Mouse (Mus musculus) mammary gland, adult 2 months (tissue): Measurements from ENCODE around the gene Pdpr. TPM values are rescaled to one million over a fixed set of nuclear protein-coding genes. Genes with fewer than 3 reads are reported as not detected.

Experiments
- polyA plus RNA-seq: library from polyadenylated mRNA; depleted of rRNA; stranded (reverse); fragments of >200 nt; gene quantifications from 2 replicates; pipeline ENCODE4 v1.2.3, GENCODE M21; 2012; ENCODE audit warnings: low replicate concordance; rRNA removed

The Pdpr gene
- polyA plus RNA-seq: 17.3 and 26.6 TPM in 2 replicates

GRCm38 (mm10) chr8:111093865-111094718, at the start of gene Pdpr:
TSS of gene Pdpr (plus strand) at chr8:111094630.

GRCm38 (mm10) chr8:111056158-111056663, 38.2 kb upstream of the Pdpr start, which contains the start of gene Exosc6:
TSS of gene Exosc6 (plus strand) at chr8:111056339.

DNA sequence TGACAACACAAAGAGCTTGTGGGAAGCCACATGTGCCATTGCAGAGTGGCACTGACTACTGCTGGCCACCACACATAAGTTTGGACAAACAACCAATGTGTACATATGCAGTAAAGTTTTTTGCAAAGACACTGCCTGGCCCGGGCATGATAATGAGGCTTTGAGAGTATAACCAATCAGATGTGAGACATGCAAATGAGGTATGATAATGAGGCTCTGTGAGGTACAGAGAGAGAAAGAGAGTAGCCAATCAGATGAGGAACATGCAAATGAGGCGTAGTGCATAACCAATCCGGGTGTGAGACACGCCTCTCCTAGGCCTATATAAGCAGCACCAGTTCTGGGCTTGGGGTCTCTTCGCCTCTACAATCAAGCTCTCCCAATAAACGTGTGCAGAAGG, 2.1 kb upstream of the Pdpr start, which contains the start of gene Clec18a:
TSS of gene Clec18a (minus strand) at position 101 of the 400 bp plus-strand sequence.

Other genes with a start within 250 kb of the Pdpr start
- gene Cog4, start 248.0 kb upstream of the Pdpr start, polyA plus RNA-seq: 28.8 and 48.9 TPM in 2 replicates
- gene Sf3b3, start 247.8 kb upstream of the Pdpr start, polyA plus RNA-seq: 25.8 and 42.1 TPM in 2 replicates
- 14.6 and 19.3 TPM in 2 replicates for gene Fuk, start 192.1 kb upstream of the Pdpr start, polyA plus RNA-seq
- 38.9 and 60.7 TPM in 2 replicates for gene St3gal2, start 174.7 kb upstream of the Pdpr start, polyA plus RNA-seq
- gene Ddx19a, start 96.8 kb upstream of the Pdpr start, polyA plus RNA-seq: 18.5 and 41.3 TPM in 2 replicates
- 1.8 and 4.3 TPM in 2 replicates for gene Ddx19b, start 62.9 kb upstream of the Pdpr start, polyA plus RNA-seq
- 24.1 and 26.0 TPM in 2 replicates for gene Aars, start 61.5 kb upstream of the Pdpr start, polyA plus RNA-seq
- 36.4 TPM in 1 of 2 replicates, not detected in the other for gene Exosc6, start 38.3 kb upstream of the Pdpr start, polyA plus RNA-seq
- 0.40 TPM in 1 of 2 replicates, not detected in the other for gene Clec18a, start 2.2 kb upstream of the Pdpr start, polyA plus RNA-seq
- 43.8 and 49.9 TPM in 2 replicates for gene Glg1, start 164.6 kb downstream of the Pdpr start, polyA plus RNA-seq
- 9.5 and 14.6 TPM in 2 replicates for gene Rfwd3, start 205.6 kb downstream of the Pdpr start, polyA plus RNA-seq
- gene Mlkl, start 243.5 kb downstream of the Pdpr start, polyA plus RNA-seq: 1.1 and 3.3 TPM in 2 replicates